Mouse (Mus musculus) embryonic facial prominence, embryonic 12.5 days (tissue): ENCODE results near the gene Hsp90aa1. TPM values are rescaled to one million over a fixed set of nuclear protein-coding genes. Genes with fewer than 3 reads are reported as not detected.
A peak's percentile ranks its signal among the peaks of the same experiment; 100 is the strongest.
"Not testable (repeated sequence)": the region's sequence is repeated elsewhere in the genome, so short reads cannot be mapped to it uniquely, and the experiment has no call there.

Experiments used
- ATAC-seq: fragments of 200-750 bp; cut with Nextera tagmentation; 2 replicates; pipeline ENCODE4 v1.8.0; 2017; ENCODE audit not compliant: insufficient number of reproducible peaks, insufficient read depth, low FRiP score, low TSS enrichment
- H3K27ac ChIP-seq: fragments of 300-500 bp; sonication (generic); 2 replicates; pipeline ENCODE4 v1.5.1; 2016; ENCODE audit warnings: mild to moderate bottlenecking
- H3K27me3 ChIP-seq: fragments of 300-500 bp; sonication (generic); 2 replicates; pipeline ENCODE4 v1.6.1; 2016; ENCODE audit warnings: mild to moderate bottlenecking, moderate library complexity
- H3K36me3 ChIP-seq: fragments of 300-500 bp; sonication (generic); 2 replicates; pipeline ENCODE4 v1.6.1; 2016; ENCODE audit warnings: mild to moderate bottlenecking
- H3K4me1 ChIP-seq: fragments of 300-500 bp; sonication (generic); 2 replicates; pipeline ENCODE4 v1.6.1; 2016
- H3K4me2 ChIP-seq: fragments of 300-500 bp; sonication (generic); replicated peaks from 2 replicates; pipeline ENCODE4 v1.6.1; 2016; ENCODE audit warnings: mild to moderate bottlenecking, moderate library complexity
- H3K4me3 ChIP-seq: fragments of 300-500 bp; sonication (generic); 2 replicates; pipeline ENCODE4 v1.5.1; 2016; ENCODE audit warnings: mild to moderate bottlenecking
- H3K9ac ChIP-seq: fragments of 300-500 bp; sonication (generic); 2 replicates; pipeline ENCODE4 v1.6.1; 2016; ENCODE audit warnings: mild to moderate bottlenecking, moderate library complexity
- H3K9me3 ChIP-seq: fragments of 300-500 bp; sonication (generic); 2 replicates; pipeline ENCODE4 v1.6.1; 2016; ENCODE audit warnings: mild to moderate bottlenecking, moderate library complexity
- WGBS: fragments of 180-500 bp; shearing (Covaris S2); methylation state at CpG from one replicate; pipeline ENCODE4 v1.1.7; 2016; 5-methylcytosine and 5-hydroxymethylcytosine counted together
- polyA plus RNA-seq: library from polyadenylated mRNA; unstranded; fragments of >200 nt; fragmentation: Nextera tagmentation; extraction: Ambion mirVana; gene quantifications from 2 replicates; pipeline ENCODE4 v1.2.1, GENCODE M21; 2016

Hsp90aa1 gene
- polyA plus RNA-seq = 841 and 859 TPM in 2 replicates

GRCm38 (mm10) chr12:110702556-110702955, at the start of gene Hsp90aa1:
TSS of gene Hsp90aa1 (minus strand) at chr12:110702728.
- Histone ChIP-seq H3K36me3 (no peaks in the 10 kb centered on the region), H3K4me3 (no peak within 1 kb of the TSS), H3K4me1 (peaks cover 12% of the 10 kb centered on the region; the same call in 1 of the 2 replicates), H3K4me2 (peak within 1 kb of the TSS; percentile 30), H3K9me3 (no peaks in the 10 kb centered on the region), H3K9ac (peak within 1 kb of the TSS; percentile 4; the same call in 1 of the 2 replicates), H3K27me3 (no peaks in the 10 kb centered on the region), H3K27ac (no peak within 1 kb of the TSS)
- ATAC-seq = no peak
- 44% methylated on average over 4 of the region's 4 CpGs for WGBS

- Histone ChIP-seq H3K9ac (no peak overlapping the region), H3K4me1 (no peaks in the 10 kb centered on the region), H3K36me3 (peaks cover 20% of the 10 kb centered on the region), H3K9me3 (no peaks in the 10 kb centered on the region), H3K4me3 (no peak overlapping the region), H3K4me2 (no peak overlapping the region), H3K27me3 (no peaks in the 10 kb centered on the region), H3K27ac (no peak overlapping the region)
- ATAC-seq = no peak
- 83% methylated on average over 10 of the region's 10 CpGs for WGBS
These were observed 48.4 kb upstream of the Hsp90aa1 start for GRCm38 (mm10) chr12:110750770-110751439.

- peak overlapping the region; percentile 82 for H3K4me2 ChIP-seq
- under 1% methylated on average over 71 of the region's 72 CpGs for WGBS
- H3K27ac ChIP-seq = peak overlapping the region; percentile 87
- no peaks in the 10 kb centered on the region for H3K36me3 ChIP-seq
- peaks cover 13% of the 10 kb centered on the region for H3K4me1 ChIP-seq
- peak; percentile 54; the same call in 1 of the 2 replicates for ATAC-seq
- H3K9me3 ChIP-seq = no peaks in the 10 kb centered on the region
- H3K4me3 ChIP-seq = peak overlapping the region; percentile 84
- peak overlapping the region; percentile 92 for H3K9ac ChIP-seq
- no peaks in the 10 kb centered on the region for H3K27me3 ChIP-seq
These were observed 35.8 kb upstream of the Hsp90aa1 start for GRCm38 (mm10) chr12:110738158-110738921.

- Histone ChIP-seq H3K9ac (peak within 1 kb of the TSS; percentile 92), H3K27ac (peak within 1 kb of the TSS; percentile 87), H3K4me2 (peak within 1 kb of the TSS; percentile 82), H3K36me3 (no peaks in the 10 kb centered on the region), H3K27me3 (no peaks in the 10 kb centered on the region), H3K4me3 (peak within 1 kb of the TSS; percentile 84), H3K4me1 (peaks cover 13% of the 10 kb centered on the region), H3K9me3 (no peaks in the 10 kb centered on the region)
- ATAC-seq = peak; percentile 92
- 2% methylated on average over 68 of the region's 69 CpGs for WGBS
These were observed 34.9 kb upstream of the Hsp90aa1 start, which contains the start of gene Wdr20 for GRCm38 (mm10) chr12:110737170-110738157. TSS of gene Wdr20 (plus strand) at chr12:110737944.

GRCm38 (mm10) chr12:110736641-110737040, 34.1 kb upstream of the Hsp90aa1 start:
- Histone ChIP-seq H3K4me2 (peak overlapping the region; percentile 77), H3K4me1 (peaks cover 13% of the 10 kb centered on the region), H3K36me3 (no peaks in the 10 kb centered on the region), H3K9me3 (no peaks in the 10 kb centered on the region), H3K9ac (no peak overlapping the region), H3K27me3 (no peaks in the 10 kb centered on the region), H3K4me3 (peak overlapping the region; percentile 84; the same call in 1 of the 2 replicates), H3K27ac (no peak overlapping the region)
- 15% methylated on average over 4 of the region's 4 CpGs for WGBS
- ATAC-seq = no peak

GRCm38 (mm10) chr12:110733254-110733653, 30.7 kb upstream of the Hsp90aa1 start:
- H3K4me2 ChIP-seq, H3K4me3 ChIP-seq, H3K4me1 ChIP-seq, H3K27me3 ChIP-seq, H3K9ac ChIP-seq, H3K9me3 ChIP-seq, H3K36me3 ChIP-seq, H3K27ac ChIP-seq, ATAC-seq: not testable (repeated sequence)
- 99% methylated on average over 3 of the region's 3 CpGs for WGBS

- Histone ChIP-seq H3K9ac (no peak overlapping the region), H3K36me3 (no peaks in the 10 kb centered on the region), H3K27me3 (0 out of 2 replicates have a peak, but pooled peaks cover 2% of the 10 kb centered on the region), H3K4me2 (no peak overlapping the region), H3K4me3 (no peak overlapping the region), H3K27ac (no peak overlapping the region), H3K4me1 (0 out of 2 replicates have a peak, but pooled peaks cover 5% of the 10 kb centered on the region), H3K9me3 (no peaks in the 10 kb centered on the region)
- no peak for ATAC-seq
- 58% methylated on average over 1 of the region's 1 CpGs for WGBS
These were observed 23.9 kb upstream of the Hsp90aa1 start for GRCm38 (mm10) chr12:110726428-110726827.

- Histone ChIP-seq H3K4me3 (no peak overlapping the region), H3K9ac (no peak overlapping the region), H3K27me3 (0 out of 2 replicates have a peak, but pooled peaks cover 2% of the 10 kb centered on the region), H3K4me1 (0 out of 2 replicates have a peak, but pooled peaks cover 5% of the 10 kb centered on the region), H3K36me3 (no peaks in the 10 kb centered on the region), H3K27ac (no peak overlapping the region), H3K9me3 (no peaks in the 10 kb centered on the region), H3K4me2 (no peak overlapping the region)
- ATAC-seq = no peak
- WGBS = 75% methylated on average over 5 of the region's 5 CpGs
These were observed 23.0 kb upstream of the Hsp90aa1 start for GRCm38 (mm10) chr12:110725489-110725888.

GRCm38 (mm10) chr12:110725051-110725450, 22.5 kb upstream of the Hsp90aa1 start:
- Histone ChIP-seq H3K4me3 (no peak overlapping the region), H3K4me2 (no peak overlapping the region), H3K36me3 (no peaks in the 10 kb centered on the region), H3K9me3 (no peaks in the 10 kb centered on the region), H3K27me3 (0 out of 2 replicates have a peak, but pooled peaks cover 2% of the 10 kb centered on the region), H3K27ac (no peak overlapping the region), H3K9ac (no peak overlapping the region), H3K4me1 (0 out of 2 replicates have a peak, but pooled peaks cover 5% of the 10 kb centered on the region)
- WGBS = 89% methylated on average over 5 of the region's 5 CpGs
- ATAC-seq = no peak

GRCm38 (mm10) chr12:110716004-110716403, 13.5 kb upstream of the Hsp90aa1 start:
- Histone ChIP-seq H3K9ac (no peak overlapping the region), H3K9me3 (no peaks in the 10 kb centered on the region), H3K27ac (no peak overlapping the region), H3K36me3 (no peaks in the 10 kb centered on the region), H3K4me2 (no peak overlapping the region), H3K4me3 (no peak overlapping the region), H3K27me3 (peaks cover 4% of the 10 kb centered on the region; the same call in 1 of the 2 replicates), H3K4me1 (no peaks in the 10 kb centered on the region)
- no peak for ATAC-seq
- WGBS = 5% methylated on average over 5 of the region's 5 CpGs

GRCm38 (mm10) chr12:110714215-110714614, 11.7 kb upstream of the Hsp90aa1 start:
- Histone ChIP-seq H3K9ac (no peak overlapping the region), H3K4me2 (no peak overlapping the region), H3K4me3 (no peak overlapping the region), H3K36me3 (no peaks in the 10 kb centered on the region), H3K27ac (no peak overlapping the region), H3K9me3 (no peaks in the 10 kb centered on the region), H3K27me3 (peaks cover 3% of the 10 kb centered on the region; the same call in 1 of the 2 replicates), H3K4me1 (no peaks in the 10 kb centered on the region)
- ATAC-seq = no peak
- 88% methylated on average over 6 of the region's 6 CpGs for WGBS
